Mouse (Mus musculus): ENCODE data around the gene Mrpl38. TPM values are rescaled to one million over a fixed set of nuclear protein-coding genes. Genes with fewer than 3 reads are reported as not detected.

Mrpl38 gene
- 79.1 and 86.5 TPM in 2 replicates for polyA plus RNA-seq (2015; fragmentation: Nextera tagmentation; extraction: Ambion mirVana)

DNA sequence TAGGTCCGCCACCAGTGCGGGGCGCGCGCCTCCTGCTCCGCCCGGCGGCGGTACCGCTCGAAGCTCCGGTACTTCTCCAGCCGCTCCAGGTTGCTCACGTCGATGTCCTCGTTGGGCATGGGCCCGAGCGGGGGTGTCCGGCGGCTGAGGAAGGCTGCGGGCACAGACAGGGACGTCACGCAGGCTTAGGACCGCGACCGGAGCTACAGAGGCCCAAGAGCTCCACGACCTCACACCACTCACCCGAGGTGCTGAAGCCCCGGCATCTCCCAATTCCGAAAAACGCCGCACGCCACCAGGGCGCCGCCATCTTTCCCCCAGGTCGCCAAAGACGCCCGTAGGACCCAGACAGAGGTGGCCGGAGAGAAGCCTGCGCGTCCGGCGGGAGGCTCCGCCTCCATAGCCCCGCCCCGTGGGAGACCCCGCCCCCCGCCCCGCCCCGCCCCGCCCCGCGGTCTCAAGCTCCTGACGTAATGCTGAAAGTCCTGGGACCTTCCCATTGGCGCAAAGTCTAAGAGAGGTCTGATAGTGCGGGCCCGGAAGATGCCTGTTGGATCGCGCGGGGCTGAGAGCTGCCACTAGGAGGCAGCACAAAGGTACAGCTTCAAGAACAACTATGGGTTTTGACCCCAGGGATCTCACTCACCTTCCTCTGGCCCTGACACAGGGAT lies at the start of gene Mrpl38:
TSS of gene Mrpl38 (minus strand) at position 401 of the 671 bp plus-strand sequence.

DNA sequence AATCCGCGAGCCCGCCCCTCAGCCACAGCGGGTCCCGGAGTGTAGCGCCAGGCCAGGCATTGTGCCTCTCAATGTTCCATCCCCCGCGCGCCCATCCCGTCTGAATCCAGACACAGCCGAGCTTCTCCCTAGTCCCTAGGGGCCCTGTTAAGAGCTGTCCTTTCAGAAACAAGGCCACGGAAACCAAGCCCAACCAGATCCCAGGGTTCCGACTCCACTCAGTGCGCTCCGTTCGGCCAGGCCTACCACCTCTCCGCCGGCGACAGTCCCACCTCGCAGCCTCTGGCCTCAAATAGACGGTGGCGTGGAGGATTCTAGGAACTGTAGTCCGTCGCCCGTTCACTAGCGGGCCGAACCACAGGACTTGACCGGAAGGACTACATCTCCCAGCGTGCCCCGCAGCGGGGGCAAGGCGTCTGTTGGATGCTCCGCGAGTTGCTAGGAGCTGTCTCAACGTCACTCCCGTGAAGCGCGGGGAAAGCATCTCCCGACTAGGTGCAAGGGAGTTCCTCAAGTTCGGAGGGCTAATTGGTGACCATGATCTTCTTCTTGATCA lies 29.3 kb upstream of the Mrpl38 start, which contains the start of gene Fbf1:
TSS of gene Fbf1 (minus strand) at position 283 of the 556 bp plus-strand sequence.

DNA sequence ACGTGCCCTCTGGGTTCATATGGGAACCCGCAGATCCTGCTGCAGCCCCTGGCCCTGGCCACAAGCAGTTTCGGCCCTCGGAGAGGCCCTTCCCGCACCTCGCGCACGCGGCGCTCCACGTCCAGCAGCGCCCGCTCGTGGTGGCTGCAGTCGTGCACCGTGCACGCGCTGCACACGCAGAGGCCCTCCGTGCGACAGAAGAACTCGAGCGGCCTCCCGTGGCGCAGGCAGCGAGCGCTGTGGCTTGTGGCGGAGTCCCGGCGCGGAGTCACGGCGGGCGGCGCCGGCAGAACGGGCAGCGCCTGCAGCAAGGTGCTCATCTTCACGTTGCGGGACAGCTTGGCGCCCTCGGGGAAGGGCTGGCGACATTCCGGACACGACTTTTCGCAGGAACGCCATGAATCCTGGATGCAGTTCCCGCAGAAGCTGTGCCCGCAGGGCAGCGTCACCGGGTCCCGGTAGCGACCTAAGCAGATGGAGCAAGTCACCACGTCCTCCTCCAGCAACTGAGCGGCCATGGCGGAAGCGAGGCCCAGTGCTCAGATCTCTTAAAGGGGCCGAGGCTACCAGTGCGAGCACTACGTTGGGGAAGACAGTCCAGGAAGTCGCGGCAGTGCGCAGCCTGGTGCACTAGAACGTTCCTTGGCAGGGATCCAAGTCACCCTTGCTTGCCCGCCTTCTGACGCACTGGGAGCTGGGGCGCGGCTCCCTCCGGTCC lies 8.0 kb downstream of the Mrpl38 start, which contains the start of gene Trim65:
TSS of gene Trim65 (minus strand) at position 641 of the 718 bp plus-strand sequence.

DNA sequence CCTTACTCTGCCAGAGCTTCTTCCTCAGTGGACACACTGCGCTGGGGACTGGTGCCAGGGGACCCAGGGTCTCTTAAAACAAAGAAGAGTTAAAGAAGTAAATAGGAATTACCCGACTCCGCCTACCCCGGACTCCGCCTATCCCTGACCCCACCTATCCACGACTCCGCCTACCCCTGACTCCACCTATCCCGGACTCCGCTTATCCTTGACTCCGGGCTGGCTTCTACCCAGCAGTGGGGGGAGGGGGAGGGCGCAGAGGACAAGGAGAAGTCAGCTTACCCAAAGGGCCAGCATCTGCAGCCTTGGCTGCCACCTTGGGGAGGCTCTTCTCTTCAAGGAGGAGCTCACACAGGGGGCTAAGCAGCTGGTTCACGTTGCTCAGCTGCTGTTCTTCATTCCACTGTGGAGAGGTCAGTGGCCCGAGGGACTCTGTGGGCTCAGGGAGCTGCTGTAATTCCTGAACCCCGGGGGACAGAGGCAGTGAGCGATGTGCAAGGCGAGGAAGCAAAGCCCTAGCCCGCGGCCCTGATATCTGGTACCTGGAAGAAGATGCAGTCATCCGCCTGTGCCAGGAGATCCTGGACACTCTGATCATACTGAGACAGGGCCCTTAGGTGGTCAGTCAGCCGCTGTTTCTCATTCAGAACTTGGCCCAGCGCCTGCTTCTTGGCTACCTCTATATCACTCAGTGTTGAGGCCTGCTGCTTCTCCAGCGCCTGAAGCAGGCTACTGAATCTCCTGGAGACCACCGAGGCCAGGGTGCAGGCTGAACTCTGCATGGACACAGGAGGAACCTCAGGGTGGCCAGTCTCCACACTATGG lies 11.3 kb downstream of the Mrpl38 start, which contains the start of gene Trim47:
TSS of gene Trim47 (minus strand) at position 55 of the 825 bp plus-strand sequence.

DNA sequence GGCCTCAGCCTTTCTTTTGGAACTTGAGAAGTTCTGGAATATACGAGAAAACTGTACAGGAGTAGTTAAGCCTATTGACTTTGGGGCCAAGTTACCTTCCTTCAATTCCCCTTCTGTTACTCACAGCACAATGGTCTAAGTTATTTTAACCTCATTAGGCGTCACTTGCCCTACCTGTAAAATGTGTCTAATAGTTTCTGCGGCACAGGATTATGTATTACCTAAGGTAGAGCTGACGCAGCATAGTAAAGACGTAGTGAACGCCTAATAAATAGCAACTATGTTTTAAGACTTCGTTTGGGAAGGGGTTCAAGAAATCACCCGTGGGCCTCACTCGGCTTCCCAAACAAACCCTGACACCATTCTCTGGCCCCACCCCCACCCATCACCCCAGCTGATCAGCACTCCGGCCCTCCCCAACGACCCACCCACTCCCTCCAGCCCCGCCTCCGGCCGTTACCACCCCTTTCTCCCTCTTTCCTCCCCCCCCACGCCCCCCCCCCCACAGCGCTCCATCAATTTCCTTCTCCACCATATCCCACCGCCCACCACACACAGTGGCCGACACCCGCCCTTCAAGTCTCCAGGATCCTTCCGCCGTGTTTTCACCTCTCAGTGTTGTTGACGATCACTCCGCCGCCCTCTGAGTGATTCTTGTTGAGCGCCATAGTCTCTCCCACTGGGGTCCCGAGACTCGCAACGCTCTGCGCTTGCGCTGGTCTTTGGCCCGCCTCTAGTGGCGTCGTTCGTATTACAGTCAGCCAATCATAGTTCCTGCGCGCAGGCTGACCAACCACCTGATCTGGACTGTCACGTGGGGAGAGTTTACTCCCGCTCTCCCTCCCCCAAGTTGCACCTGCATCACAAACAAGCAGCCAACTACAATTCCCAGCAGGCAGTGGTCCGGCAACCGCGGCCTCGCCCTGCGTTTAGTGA lies 52.1 kb downstream of the Mrpl38 start, which contains the start of gene Wbp2:
TSS of gene Wbp2 (minus strand) at position 738 of the 936 bp plus-strand sequence.

Other genes starting within 250 kb of the Mrpl38 start
- 2.6 and 4.5 TPM in 2 replicates for gene Smim5, start 238.9 kb downstream of the Mrpl38 start, polyA plus RNA-seq (2015; fragmentation: Nextera tagmentation; extraction: Ambion mirVana)
- 0.24 and 0.79 TPM in 2 replicates for gene Smim6, start 226.9 kb downstream of the Mrpl38 start, polyA plus RNA-seq (2015; fragmentation: Nextera tagmentation; extraction: Ambion mirVana)
- gene Sap30bp, start 205.6 kb downstream of the Mrpl38 start, polyA plus RNA-seq (2015; fragmentation: Nextera tagmentation; extraction: Ambion mirVana): 36.7 and 40.3 TPM in 2 replicates
- gene Recql5, start 205.4 kb downstream of the Mrpl38 start, polyA plus RNA-seq (2015; fragmentation: Nextera tagmentation; extraction: Ambion mirVana): 10.4 and 12.7 TPM in 2 replicates
- 3.0 and 3.2 TPM in 2 replicates for gene Itgb4, start 164.2 kb downstream of the Mrpl38 start, polyA plus RNA-seq (2015; fragmentation: Nextera tagmentation; extraction: Ambion mirVana)
- 56.4 and 56.8 TPM in 2 replicates for gene Galk1, start 126.1 kb downstream of the Mrpl38 start, polyA plus RNA-seq (2015; fragmentation: Nextera tagmentation; extraction: Ambion mirVana)
- 1,032 and 1,124 TPM in 2 replicates for gene H3f3b, start 110.9 kb downstream of the Mrpl38 start, polyA plus RNA-seq (2015; fragmentation: Nextera tagmentation; extraction: Ambion mirVana)
- 22.2 and 24.0 TPM in 2 replicates for gene Unk, start 108.5 kb downstream of the Mrpl38 start, polyA plus RNA-seq (2015; fragmentation: Nextera tagmentation; extraction: Ambion mirVana)
- 1.1 and 1.3 TPM in 2 replicates for gene Unc13d, start 60.9 kb downstream of the Mrpl38 start, polyA plus RNA-seq (2015; fragmentation: Nextera tagmentation; extraction: Ambion mirVana)
- gene Wbp2, start 51.9 kb downstream of the Mrpl38 start, polyA plus RNA-seq (2015; fragmentation: Nextera tagmentation; extraction: Ambion mirVana): 202 and 232 TPM in 2 replicates
- 13.7 and 14.9 TPM in 2 replicates for gene Trim47, start 11.7 kb downstream of the Mrpl38 start, polyA plus RNA-seq (2015; fragmentation: Nextera tagmentation; extraction: Ambion mirVana)
- gene Trim65, start 7.7 kb downstream of the Mrpl38 start, polyA plus RNA-seq (2015; fragmentation: Nextera tagmentation; extraction: Ambion mirVana): 3.1 and 3.7 TPM in 2 replicates
- 25.2 and 31.7 TPM in 2 replicates for gene Fbf1, start 29.3 kb upstream of the Mrpl38 start, polyA plus RNA-seq (2015; fragmentation: Nextera tagmentation; extraction: Ambion mirVana)
- gene Ten1, start 60.0 kb upstream of the Mrpl38 start, polyA plus RNA-seq (2015; fragmentation: Nextera tagmentation; extraction: Ambion mirVana): 56.7 and 57.3 TPM in 2 replicates
- 63.3 and 67.6 TPM in 2 replicates for gene Acox1, start 60.2 kb upstream of the Mrpl38 start, polyA plus RNA-seq (2015; fragmentation: Nextera tagmentation; extraction: Ambion mirVana)
- gene Evpl, start 99.2 kb upstream of the Mrpl38 start, polyA plus RNA-seq (2015; fragmentation: Nextera tagmentation; extraction: Ambion mirVana): 2.0 and 2.2 TPM in 2 replicates
- 51.9 and 55.5 TPM in 2 replicates for gene Srp68, start 135.3 kb upstream of the Mrpl38 start, polyA plus RNA-seq (2015; fragmentation: Nextera tagmentation; extraction: Ambion mirVana)
- gene Galr2, start 142.1 kb upstream of the Mrpl38 start, polyA plus RNA-seq (2015; fragmentation: Nextera tagmentation; extraction: Ambion mirVana): 0.41 and 0.54 TPM in 2 replicates
- 102 and 125 TPM in 2 replicates for gene Exoc7, start 168.4 kb upstream of the Mrpl38 start, polyA plus RNA-seq (2015; fragmentation: Nextera tagmentation; extraction: Ambion mirVana)
- 12.5 and 13.7 TPM in 2 replicates for gene Foxj1, start 196.5 kb upstream of the Mrpl38 start, polyA plus RNA-seq (2015; fragmentation: Nextera tagmentation; extraction: Ambion mirVana)

Measured in neural tube, postnatal 0 days (tissue).